Mouse (Mus musculus) small intestine, adult 2 months (tissue): ENCODE results near the gene Grm2.

Experiments used
- CTCF ChIP-seq: fragments of 200-500 bp; IDR thresholded peaks from 2 replicates; pipeline ENCODE4 v1.5.1; 2012; ENCODE audit warnings: low read depth, mild to moderate bottlenecking, control low read depth, inconsistent platforms, low read length, moderate library complexity, mixed read lengths; ENCODE audit not compliant: insufficient replicate concordance, insufficient read length; ENCODE audit errors: extremely low read depth
- POLR2A ChIP-seq: fragments of 200-500 bp; IDR thresholded peaks from 2 replicates; pipeline ENCODE4 v1.6.1; 2012; ENCODE audit warnings: low read depth, mild to moderate bottlenecking, control low read depth, inconsistent platforms, low read length, moderate library complexity

DNA sequence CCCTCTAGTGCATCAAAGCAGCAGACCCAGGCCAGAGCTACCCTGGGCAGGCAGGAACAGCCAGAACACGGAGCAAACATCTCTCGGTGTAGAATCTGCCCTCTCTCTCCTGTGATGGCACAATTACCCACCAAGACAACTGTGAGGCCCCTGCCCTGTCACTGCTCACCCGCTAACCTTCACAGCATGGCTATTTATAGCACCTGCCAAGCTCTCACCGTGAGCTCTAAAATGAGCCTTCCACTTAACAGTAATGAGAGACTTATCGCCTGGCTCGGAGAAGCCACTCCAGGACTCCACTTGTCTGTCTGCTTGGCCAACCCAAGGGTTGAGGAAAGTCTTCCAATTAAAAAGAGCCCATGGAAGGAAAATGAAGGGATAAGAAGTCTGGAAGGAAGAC lies 7.3 kb upstream of the Grm2 start:
- TF ChIP-seq POLR2A, result no peak
- TF ChIP-seq CTCF, result no peak
